Mouse (Mus musculus): ENCODE measurements around the gene Dock2.

- TF ChIP-seq CTCF (IDR thresholded peaks at IDR 0.05; ENCODE audit: insufficient read depth, low read length) (no peak), POLR2A (IDR thresholded peaks at IDR 0.05; ENCODE audit: borderline replicate concordance, extremely low read depth, low read depth, low read length) (no peak)
Measured at GRCm38 (mm10) chr11:34377649-34378048, 406.0 kb downstream of the Dock2 start.

Data from lung, adult 2 months (tissue).